Mouse (Mus musculus): ENCODE data around the gene Neb. TPM values are rescaled to one million over a fixed set of nuclear protein-coding genes. Genes with fewer than 3 reads are reported as not detected.

The Neb gene
- total RNA-seq, 2 experiments from 2014 or later, result 0.08 TPM; not detected in 1

DNA sequence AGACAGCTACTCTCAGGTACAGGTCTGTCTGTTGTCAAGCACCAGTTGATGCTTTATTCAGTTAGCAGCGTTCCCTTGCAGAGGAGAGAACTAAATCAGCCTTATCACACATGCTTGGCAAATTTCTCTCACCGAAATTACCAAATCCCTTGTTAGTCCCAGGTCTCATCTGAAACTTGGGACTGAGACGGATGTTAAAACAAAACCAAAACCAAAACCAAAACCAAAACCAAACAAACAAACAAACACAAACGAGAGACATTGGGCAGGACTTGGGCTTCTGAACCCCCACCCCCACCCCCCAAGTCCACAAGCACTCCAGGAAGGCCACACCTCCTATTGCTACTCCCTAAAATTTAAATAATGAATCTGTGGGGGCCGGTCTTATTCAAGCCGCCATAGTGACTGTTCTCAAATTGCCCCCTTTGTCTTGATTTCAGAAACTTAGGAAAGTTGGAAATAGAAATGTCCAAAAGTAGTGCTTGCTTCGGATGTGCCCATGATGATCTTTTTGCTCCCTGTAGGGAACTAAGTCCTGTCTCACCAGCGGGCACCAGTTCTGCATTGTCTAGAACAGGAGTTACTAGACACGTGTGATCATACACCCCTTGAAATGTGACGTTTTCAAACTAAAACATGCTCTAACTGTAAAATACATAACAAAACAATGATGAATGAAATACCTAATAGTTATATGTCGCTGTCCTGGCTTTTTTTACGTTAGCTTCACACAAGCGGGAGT, 397 bp downstream of the Neb start:
- no peak for ATAC-seq (replicated peaks; ENCODE audit: low FRiP score, poor library complexity, severe bottlenecking)

DNA sequence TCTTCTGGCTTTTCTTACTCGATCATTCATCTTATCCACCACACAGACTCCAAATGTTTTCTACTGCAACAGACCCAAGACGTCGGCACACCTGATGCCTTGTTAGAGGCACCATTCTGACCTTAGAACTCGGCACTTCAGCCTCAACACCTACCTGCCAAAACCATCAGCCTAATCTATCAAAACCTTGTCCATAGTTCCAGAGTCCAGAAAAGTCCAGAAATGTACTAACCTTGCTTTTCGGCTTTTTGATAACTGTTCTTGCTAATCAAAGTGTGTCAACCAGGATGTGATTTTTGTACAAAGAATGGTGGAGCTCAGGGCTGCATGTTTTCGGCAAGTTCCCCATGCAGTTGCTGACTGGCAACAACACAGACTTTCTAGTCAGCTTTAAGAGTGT, 3.6 kb downstream of the Neb start:
- ATAC-seq (replicated peaks; ENCODE audit: low FRiP score, poor library complexity, severe bottlenecking), result no peak

DNA sequence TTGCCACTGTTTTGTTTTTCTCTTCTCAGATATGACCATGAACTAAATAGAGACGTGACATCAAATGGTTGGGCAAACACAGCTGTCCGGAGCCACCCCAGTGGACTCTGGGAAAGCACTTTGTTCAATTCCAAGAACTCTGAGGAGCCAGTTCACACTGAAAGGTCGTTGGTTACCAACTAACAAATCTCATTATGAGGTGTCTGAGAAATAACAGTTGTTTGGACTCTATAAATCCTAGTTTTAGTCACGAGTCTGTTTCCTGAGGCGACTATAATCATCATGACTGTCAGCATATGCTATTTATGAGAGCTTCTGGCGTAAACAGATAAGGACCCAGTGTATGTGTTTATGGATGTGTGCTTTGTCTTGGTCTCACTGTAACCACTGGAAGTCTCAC, 5.8 kb downstream of the Neb start:
- no peak for ATAC-seq (replicated peaks; ENCODE audit: low FRiP score, poor library complexity, severe bottlenecking)

DNA sequence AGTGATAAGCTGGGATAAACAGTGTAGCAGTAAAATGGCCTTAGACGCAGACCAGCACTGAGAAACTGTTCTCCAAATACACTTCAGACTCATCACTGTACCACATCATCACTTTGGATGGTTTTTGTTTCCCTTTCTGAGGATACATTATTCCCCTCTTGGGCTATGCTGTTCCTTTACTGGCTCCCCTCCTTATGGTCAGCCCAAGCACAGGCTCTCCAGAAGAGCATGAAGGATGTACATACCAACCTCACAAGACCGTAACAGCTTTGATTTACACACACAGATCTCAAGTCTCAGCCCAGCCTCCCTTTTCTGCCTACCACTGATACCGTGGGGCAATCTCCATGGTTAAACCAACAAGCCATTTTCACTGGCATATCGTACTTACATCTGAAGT, 6.2 kb downstream of the Neb start:
- no peak for ATAC-seq (replicated peaks; ENCODE audit: low FRiP score, poor library complexity, severe bottlenecking)

DNA sequence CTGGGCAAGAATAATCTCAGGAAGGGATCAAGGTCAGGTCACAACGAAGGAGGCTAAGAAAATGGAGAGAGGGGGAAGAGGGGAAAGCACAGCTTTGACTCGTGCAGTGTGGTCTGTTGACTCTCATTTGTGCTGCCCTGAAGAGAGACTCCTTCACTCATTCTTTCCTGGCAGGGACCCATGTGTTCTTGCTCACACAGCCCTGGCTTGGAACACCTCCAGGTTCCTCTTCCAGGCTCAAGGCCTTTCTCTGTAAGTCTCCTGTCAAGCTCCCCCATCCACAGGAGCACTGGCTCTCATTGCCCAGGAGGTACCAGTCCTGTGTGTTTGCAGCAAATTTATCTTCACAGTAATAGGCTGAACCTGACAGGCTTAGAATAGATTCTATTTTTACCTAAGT, 7.2 kb downstream of the Neb start:
- ATAC-seq (replicated peaks; ENCODE audit: low FRiP score, poor library complexity, severe bottlenecking), result no peak

DNA sequence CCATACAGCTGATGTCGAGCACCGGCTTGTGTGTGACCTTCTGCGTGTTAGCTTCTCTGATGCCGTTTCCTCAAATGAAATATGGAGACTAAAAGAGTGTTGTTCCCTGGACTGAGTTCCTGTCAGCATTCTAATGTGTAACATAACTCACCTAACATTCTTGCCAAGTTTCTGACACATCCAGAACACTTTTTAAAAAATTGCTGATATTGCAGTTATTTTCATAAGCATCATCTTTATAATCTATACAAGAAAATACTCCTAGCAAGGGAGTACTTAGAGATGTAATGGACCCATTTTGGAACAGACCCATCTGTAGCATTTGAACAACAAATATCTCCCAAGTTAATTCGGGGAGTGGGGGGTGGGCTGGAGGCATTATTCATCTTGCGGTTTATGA, 8.7 kb downstream of the Neb start:
- no peak for ATAC-seq (replicated peaks; ENCODE audit: low FRiP score, poor library complexity, severe bottlenecking)

DNA sequence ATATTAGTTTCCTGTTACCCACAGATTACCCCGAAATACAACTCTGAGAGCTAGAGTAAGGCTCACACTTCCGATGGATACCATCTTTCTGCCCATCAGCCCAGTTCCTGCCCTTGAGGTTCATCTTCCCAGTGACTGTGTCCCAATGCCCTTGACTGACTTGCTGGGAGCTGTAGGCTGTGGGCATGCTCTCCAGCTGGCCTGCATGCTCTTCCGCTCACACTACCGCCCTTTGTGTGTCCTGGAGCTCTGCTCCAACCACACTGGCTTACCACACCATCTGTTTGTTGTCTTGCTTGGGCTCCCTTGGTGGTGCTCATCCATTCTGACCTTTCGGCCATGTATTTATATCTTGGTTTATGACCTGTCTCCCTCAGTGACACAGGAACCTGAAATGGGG, 10.6 kb downstream of the Neb start:
- no peak for ATAC-seq (replicated peaks; ENCODE audit: low FRiP score, poor library complexity, severe bottlenecking)

DNA sequence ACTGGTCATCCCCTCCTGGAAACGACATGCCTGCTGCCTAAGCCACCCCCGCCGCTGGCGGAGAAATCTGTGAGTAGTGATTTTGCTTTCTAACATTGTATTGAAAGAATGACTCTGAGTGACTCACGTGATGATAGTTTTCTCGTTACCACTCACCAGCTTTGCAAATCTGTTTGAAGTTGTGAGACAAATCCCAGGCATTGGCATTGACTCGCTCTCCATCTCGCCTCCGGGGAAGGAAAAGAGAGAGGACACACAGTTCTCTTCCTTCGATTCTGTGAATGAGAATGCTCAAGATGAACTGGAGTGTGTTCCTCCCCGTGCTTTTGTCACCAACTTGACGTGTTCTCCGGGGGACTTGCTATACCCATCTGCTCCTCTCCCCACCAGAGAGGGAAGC, 11.0 kb downstream of the Neb start:
- no peak for ATAC-seq (replicated peaks; ENCODE audit: low FRiP score, poor library complexity, severe bottlenecking)

DNA sequence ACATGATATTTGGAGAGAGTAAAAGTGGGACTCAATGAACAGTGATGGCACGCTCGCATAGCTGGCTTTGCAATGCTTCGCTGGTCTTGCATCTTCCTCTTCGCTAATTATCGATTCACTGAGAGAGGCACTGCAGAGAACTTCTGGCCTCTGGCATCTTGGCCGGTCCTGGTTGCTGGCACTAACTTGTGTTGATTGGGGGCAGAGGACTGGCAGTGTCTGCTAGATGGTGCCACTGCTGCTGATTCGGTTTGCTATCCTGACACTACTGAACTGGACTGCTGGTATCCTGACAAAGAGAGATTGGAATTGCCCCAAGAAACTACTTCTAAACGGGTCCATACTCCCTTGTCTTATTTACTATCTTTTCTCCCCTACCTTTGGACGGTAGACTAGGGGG, 17.2 kb downstream of the Neb start:
- no peak for ATAC-seq (replicated peaks; ENCODE audit: low FRiP score, poor library complexity, severe bottlenecking)

DNA sequence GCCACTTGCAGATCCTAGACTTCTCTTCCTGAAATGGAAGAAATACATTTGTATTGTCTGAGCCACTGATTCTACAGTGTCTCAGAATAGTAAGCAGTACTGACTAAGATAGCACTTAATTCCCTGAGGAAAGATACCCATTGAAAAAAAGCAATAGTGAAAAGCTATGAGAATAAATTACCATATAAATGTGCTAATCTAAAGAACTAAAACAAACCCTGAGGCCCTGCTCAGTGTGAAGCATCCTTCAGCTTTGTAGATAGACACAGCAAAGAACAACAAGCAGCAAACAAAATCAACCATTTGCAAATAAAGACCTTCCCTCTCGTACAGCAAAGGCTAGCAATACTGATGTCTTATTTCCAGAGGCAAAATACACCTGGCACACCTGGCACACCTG, 18.6 kb downstream of the Neb start:
- no peak for ATAC-seq (replicated peaks; ENCODE audit: low FRiP score, poor library complexity, severe bottlenecking)

DNA sequence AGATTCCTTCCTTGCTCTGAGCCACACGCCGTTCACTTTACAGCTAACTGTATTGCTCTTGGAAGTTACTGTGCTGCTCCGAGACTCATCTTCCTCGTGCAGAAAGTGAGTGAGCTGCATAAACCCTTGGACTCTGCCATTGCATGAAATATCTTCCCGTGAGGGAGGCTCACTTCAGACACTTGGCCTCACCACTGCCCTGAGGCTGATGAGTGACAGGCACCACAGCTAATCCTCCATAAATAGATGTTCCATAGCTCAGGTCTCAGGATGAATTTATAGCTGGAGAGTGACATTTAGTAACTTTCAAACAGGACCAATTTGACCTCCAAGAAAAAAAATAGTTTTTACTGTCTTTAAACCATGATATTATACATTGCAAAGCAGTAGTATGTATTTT, 20.1 kb downstream of the Neb start:
- ATAC-seq (replicated peaks; ENCODE audit: low FRiP score, poor library complexity, severe bottlenecking), result no peak

DNA sequence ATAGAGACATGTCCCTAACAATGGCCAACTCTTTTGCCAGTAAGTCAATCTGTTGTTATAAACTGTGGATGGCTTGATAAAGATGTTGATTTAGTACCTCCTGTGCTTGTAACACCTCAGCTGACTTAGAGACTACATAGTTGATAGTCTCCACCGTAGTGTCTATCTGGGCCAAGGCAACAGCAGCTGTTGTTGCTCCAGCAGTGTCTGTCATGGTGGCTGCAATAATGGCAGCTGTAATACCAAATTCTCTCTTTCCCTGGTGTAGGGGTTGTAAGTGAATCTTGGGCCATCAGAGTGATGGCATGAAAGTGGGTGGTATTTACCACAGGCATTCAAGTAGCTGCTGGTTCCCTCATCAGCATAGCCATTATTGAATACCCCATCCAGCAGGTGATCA, 27.2 kb downstream of the Neb start:
- ATAC-seq (replicated peaks; ENCODE audit: low FRiP score, poor library complexity, severe bottlenecking), result no peak

DNA sequence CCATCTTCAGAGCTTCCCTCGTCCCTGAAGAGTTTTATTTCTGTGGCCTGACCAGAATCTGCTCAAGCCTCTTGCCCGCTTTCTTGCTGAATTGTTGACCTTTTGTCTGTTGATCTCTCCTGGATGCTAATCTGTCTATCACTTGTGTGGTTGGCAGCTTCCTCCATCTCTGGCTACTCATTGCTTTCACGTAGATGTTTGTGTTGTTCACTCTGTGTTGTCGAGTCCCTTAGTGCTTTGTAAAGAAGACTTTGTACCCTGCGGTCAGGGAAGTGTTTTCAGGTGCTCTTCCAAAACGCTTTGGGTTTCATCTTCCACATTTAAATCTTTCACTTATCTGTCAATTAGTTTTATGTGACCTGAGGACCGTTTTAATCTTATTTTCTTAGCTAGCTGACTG, 37.3 kb downstream of the Neb start:
- no peak for ATAC-seq (replicated peaks; ENCODE audit: low FRiP score, poor library complexity, severe bottlenecking)

DNA sequence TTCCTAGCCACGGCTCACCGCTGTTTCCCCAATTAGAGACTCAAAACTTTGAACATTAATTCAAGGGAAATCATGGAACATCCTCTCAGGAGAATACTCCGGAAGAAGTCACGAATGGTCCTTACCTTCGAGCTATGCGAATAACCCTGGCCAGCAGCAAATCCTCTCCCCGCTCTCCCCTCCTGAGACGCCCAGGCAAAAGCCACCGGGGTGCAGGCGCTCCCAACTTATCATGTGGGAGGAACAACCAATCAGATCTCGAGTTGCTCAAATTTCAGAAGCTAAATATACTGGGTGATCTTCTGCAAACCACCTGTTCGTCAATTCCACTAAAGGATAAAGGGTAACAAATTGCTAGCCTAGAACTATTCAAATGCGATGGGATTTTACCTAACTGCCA, 42.7 kb downstream of the Neb start:
- no peak for ATAC-seq (replicated peaks; ENCODE audit: low FRiP score, poor library complexity, severe bottlenecking)

DNA sequence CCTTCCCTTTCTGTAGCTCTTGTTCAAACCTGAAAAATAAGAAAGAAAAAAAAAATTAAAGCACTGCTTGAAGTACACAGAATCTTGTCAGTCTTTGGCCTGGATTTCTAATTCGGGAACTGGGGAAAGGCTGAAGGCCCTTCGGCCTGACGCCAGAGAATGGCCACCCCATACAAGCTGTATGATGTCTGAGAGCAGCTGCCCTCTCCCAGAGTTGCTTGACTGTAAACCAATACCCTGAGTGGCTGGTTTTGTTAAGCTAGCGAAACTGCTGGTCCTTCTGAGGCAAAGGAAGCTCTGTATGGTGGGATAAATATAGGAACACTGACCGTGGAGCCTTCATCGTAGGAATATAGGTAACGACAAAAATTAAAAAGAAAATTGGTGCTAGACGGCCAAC, 43.2 kb downstream of the Neb start:
- no peak for ATAC-seq (replicated peaks; ENCODE audit: low FRiP score, poor library complexity, severe bottlenecking)

DNA sequence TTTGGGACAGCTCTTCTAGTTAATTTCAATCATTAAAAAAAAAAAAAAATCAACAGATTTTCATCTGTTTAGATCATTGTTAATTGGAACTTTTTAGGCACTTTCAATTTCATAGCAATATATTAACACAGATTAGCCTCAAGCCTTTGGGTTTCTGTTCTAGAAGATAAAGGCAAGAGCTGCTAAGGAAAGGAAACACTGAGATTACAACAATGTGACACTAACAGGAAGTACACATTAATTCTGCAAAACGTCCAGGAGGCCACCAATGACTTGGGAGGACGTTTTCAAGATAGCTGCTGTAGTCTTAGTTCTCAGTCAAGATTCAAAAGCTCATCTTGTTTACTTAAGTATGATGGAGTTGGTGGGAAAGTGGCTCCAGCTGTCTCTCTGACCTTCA, 44.7 kb downstream of the Neb start:
- no peak for ATAC-seq (replicated peaks; ENCODE audit: low FRiP score, poor library complexity, severe bottlenecking)

DNA sequence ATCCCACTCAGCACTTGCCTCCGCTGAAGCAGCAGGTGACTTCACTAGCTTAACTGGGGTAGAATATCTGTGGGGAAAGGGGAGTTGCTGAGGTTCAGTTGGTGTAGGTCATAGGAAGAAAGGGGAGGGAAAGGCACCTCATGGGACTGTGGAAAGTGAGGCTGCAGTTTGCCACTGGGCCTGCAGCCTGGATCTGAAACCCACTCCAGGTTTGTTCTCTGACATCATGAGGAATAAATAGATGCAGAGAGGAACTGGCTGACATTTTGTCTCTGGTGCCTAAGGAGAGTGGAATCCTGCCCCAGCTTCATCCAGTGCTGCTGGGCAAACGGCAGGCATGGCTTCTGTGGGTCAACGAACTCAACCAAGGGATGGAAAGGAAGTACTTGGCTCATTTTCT, 46.5 kb downstream of the Neb start:
- ATAC-seq (replicated peaks; ENCODE audit: low FRiP score, poor library complexity, severe bottlenecking), result no peak

DNA sequence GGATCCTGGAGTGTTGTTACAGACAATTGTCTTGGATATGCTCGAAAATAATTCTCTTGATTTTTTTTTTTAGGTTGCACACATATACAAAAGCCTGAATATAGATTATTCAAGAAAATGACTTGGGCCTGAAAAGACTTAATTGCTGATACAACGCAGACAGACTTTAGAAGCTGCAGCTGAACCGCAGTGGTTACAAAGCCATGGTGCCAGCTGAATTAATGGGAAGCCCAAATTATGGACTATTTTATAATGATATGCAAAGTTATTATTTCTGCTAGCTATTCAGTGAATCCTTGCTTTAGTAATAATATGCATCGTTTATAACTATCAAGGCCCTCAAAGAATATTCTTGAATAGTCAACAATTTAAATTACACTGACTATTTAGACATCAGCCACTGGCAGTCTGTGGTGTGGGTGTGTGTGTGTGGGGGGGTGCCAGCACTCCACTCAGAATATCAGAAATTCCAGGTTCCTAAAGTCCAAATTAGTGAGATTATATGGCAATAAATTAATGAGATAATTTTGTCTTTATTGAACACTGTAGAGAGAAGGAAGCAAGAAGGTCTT, 50.9 kb downstream of the Neb start:
- ATAC-seq (replicated peaks; ENCODE audit: low FRiP score, poor library complexity, severe bottlenecking), result no peak

DNA sequence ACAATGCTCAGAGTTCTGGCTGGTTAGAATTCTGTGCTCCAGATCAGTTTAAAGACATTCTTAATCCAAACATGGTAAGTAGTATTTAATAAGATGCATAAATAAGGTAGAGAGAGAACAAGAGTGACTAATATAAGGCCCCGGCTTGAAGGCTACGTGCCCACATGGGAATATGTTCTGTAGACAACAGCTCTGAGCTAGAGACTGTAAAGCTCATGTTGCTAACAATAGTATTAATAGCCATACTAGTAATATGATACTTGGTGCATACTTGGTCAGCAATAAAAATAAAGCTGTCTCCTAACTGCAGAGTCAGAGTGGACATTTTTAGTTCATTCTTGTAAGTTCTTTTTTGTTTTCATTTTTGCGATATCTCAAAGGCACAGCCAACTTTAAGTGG, 56.4 kb downstream of the Neb start:
- no peak for ATAC-seq (replicated peaks; ENCODE audit: low FRiP score, poor library complexity, severe bottlenecking)

DNA sequence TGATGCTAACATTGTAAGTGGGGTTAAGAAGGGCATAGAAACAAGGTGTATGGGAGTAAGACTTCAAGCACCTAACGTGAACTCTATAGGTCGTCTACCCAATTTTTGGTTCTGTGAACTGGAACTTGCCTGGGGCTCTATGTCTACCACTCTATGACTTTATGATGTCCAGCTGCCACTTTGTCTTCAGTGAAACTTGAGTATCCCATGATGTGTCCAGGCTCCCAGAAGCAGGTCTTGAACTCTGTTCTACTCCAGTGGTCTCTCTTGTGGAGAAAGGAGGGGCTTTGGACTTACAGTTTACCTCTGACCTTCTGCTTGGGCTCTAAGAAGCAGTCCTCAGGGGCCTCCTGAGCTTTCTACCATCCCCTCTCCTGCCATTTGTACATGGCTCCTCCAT, 58.1 kb downstream of the Neb start:
- no peak for ATAC-seq (replicated peaks; ENCODE audit: low FRiP score, poor library complexity, severe bottlenecking)

DNA sequence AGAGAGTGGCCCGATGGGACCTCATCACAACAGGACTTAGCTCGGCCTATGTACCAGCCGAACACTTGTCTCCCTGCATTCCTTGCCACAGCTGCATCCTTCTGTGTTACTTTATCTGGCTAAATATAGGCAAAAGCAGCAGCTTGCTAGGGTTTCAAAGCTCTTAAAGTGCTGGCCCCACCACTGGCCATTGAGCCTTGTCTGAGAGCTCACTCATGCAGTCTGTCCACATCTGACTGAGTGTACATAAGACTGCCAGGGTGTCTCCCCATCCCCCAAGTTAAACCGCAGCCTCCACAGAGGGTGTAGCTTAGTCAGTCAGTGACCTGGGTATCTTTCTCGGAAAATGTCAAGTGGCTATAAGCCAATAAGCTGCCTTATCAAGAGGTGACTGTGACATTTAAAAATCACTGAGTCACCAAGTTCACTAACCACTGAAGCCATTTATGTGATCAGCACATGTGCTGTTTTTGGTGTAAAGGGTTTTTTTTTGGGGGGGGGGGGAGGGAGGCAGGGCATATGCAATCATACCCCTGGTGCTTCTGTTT, 59.2 kb downstream of the Neb start:
- no peak for ATAC-seq (replicated peaks; ENCODE audit: low FRiP score, poor library complexity, severe bottlenecking)

DNA sequence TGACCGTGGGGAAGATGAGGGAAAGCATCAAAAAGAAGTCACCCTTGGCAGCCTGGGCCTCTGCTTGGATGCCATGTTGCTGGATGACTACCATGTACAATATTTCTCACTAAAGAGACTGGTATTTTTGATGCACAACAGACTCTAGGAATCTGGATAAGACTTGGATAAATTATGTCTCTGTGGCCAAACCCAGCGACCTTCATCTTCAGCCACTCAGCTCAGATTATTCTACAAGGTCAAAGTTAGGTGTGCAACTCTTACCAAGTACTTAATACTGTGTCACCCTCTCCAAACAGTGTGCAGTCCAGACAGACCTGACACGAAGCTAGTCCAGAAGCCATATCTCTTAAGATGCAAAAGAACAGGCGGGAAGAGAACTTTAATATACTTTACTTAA, 60.8 kb downstream of the Neb start:
- no peak for ATAC-seq (replicated peaks; ENCODE audit: low FRiP score, poor library complexity, severe bottlenecking)

All from erythroid progenitor cell, adult 5-6 weeks (primary cell).